Mouse (Mus musculus): ENCODE data around the gene Peg10. TPM values are rescaled to one million over a fixed set of nuclear protein-coding genes. Genes with fewer than 3 reads are reported as not detected.

The Peg10 gene
- polyA plus RNA-seq, 1 experiment from 2014 or later: 7.4 TPM

DNA sequence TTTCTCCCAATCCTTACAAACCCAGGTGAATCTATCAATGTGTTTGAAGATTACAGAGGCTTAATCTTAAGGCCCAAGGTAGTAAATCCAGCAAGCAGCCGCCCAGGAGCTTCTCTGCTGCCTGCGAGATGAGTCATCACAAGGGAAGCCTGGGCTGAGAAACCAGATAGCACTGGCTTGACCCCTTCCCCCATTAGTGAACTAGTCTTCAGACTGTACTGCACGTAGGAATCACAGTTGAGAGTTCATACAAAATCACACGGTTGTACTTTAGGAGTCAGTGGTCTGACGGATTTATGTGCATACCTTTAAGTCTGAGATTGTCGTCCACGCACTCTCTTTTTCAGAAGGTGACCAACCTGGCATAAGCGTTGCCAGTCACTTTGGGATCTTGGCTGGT lies 13.9 kb upstream of the Peg10 start:
- no peaks in the 10 kb centered on the region for H3K27me3 ChIP-seq

DNA sequence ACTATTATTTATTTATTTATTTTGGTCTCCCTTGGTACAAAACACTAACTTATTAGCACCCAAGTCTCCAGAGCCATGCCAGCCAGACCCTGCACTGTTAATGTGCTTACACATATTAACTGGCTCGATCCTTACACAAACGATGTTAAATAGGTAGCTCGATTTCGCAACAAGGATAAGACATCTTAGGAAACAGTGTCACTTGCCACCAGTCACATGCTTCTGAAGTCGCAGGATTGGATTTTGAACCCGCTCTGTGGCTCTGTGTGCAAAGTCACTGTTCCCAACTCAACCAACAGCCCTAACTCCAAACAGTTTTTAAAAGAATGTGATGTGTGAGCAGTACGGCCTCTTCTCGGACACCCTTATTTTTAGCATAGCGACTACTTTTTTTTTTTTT lies 10.7 kb upstream of the Peg10 start:
- Histone ChIP-seq H3K27me3 (no peaks in the 10 kb centered on the region), H3K9me3 (replicated peaks) (no peaks in the 10 kb centered on the region), H3K4me2 (no peak overlapping the region), H3K9ac (no peak overlapping the region), H3K27ac (no peak overlapping the region), H3K36me3 (ENCODE audit: poor library complexity, severe bottlenecking) (no peaks in the 10 kb centered on the region), H3K4me1 (peaks cover 54% of the 10 kb centered on the region), H3K4me3 (no peak overlapping the region)
- WGBS: 81% methylated on average over 9 of the region's 9 CpGs
- no peak for ATAC-seq

More for the DNA sequence above, 13.9 kb upstream of the Peg10 start:
- ATAC-seq: no peak
- Histone ChIP-seq H3K9ac (no peak overlapping the region), H3K9me3 (replicated peaks) (no peaks in the 10 kb centered on the region), H3K27ac (no peak overlapping the region), H3K4me3 (no peak overlapping the region), H3K4me1 (peaks cover 25% of the 10 kb centered on the region), H3K36me3 (ENCODE audit: poor library complexity, severe bottlenecking) (no peaks in the 10 kb centered on the region), H3K4me2 (no peak overlapping the region)
- whole genome bisulfite sequencing: 87% methylated on average over 8 of the region's 8 CpGs

DNA sequence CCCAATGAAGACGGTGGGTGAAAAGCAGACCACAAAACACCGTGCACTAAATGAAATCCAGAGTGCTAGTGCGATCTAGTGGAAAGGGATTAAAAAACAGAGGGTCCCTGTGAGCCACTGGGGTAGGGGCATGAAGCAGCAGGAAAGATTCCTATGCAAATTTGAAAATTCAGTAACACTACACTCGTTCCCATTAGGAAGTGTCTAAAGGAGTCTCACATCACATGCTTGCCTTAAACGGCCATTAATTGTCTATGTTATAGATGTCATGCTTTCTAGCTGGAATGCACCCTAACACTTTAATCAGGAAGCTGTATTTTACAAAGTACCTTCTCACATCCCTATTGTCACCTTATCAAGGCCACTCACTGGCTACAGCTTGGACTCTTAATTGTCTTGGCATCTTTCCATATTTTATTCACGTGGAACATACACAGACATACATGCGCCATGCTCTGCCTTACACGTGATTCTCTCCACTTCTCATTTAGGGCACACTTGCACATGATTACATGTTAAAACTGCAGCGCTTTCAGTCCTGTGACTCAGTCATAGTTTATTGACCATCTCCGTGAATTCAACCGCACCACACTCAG lies 9.0 kb upstream of the Peg10 start:
- peaks cover 69% of the 10 kb centered on the region for H3K4me1 ChIP-seq
- no peak overlapping the region for H3K27ac ChIP-seq
- no peaks in the 10 kb centered on the region for H3K9me3 ChIP-seq (replicated peaks)
- H3K4me3 ChIP-seq: no peak overlapping the region
- H3K4me2 ChIP-seq: peak overlapping the region; percentile 39
- no peaks in the 10 kb centered on the region for H3K36me3 ChIP-seq (ENCODE audit: poor library complexity, severe bottlenecking)
- H3K9ac ChIP-seq: peak overlapping the region; percentile 46; the same call in 1 of the 2 replicates
- H3K27me3 ChIP-seq: no peaks in the 10 kb centered on the region
- ATAC-seq: peak; percentile 50
- 13% methylated on average over 11 of the region's 11 CpGs for WGBS

DNA sequence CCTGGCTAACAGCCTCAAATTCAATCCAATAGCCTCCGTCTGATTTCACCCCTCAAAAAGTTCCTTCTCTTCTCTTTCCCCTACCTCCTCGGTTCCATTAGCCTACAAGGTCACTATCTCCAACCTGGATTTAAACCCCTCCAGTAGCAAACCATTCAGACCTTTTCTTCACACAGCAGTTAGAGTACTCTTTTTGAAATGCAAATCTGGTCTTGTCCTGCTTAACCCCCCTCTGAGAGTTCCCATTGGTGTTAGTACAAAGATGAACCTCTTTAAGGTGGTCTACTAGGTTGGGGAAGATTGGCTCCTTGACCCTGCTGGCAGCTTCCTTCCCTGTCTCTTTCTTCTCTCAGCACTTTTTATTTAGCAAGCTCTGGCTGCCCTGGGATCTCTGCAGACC lies 8.4 kb upstream of the Peg10 start:
- peaks cover 69% of the 10 kb centered on the region for H3K4me1 ChIP-seq

DNA sequence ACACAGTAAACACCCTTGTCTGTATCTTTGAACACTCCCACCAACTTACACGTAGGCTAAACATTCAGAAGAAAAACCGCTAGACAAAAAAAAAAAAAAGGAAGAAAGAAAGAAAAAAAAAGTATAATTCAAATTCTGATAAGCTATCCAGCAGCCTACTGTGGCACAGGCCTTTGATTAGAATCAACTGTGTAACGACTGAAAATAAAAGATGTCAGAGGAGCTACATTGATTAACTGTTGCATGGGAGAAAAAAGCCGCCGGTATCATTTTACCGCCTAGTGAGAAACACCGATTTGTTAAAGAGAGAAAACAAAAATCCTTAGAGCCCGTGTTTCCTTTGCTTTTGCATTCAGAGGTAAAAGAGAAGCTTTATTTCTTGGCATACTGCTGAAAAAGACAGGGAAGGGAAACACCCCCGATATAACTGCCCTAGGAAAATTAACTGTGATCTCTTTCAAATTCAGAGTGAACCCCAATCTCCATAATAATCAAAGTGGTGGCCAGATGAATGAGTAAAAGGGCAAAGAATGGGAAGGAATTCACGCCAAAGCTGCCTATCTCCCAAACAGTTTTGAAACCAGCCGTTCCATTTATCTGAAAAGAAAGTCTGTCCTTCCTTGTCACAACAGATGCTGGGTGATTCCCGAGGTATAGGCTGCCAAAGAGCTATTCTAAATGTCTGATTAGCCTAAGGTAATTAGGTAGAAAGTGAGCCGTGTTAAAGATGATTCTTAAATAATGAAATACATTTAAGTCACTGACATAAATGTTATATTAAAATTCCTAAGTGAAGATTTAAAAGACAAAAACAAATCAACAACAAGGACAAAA lies 7.4 kb upstream of the Peg10 start:
- Histone ChIP-seq H3K4me3 (0 out of 2 replicates have a peak overlapping the region, but pooled peaks have one; percentile 1), H3K36me3 (ENCODE audit: poor library complexity, severe bottlenecking) (no peaks in the 10 kb centered on the region), H3K27me3 (no peaks in the 10 kb centered on the region), H3K4me2 (peak overlapping the region; percentile 43), H3K4me1 (peaks cover 65% of the 10 kb centered on the region), H3K27ac (peak overlapping the region; percentile 6), H3K9me3 (replicated peaks) (no peaks in the 10 kb centered on the region), H3K9ac (no peak overlapping the region)
- peak; percentile 63 for ATAC-seq
- WGBS: 2% methylated on average over 13 of the region's 13 CpGs

More for the DNA sequence above, 8.4 kb upstream of the Peg10 start:
- 0 out of 2 replicates have a peak overlapping the region, but pooled peaks have one; percentile 30 for H3K9ac ChIP-seq
- no peaks in the 10 kb centered on the region for H3K9me3 ChIP-seq (replicated peaks)
- 7% methylated on average over 2 of the region's 2 CpGs for WGBS
- H3K36me3 ChIP-seq (ENCODE audit: poor library complexity, severe bottlenecking): no peaks in the 10 kb centered on the region
- ATAC-seq: no peak
- H3K4me3 ChIP-seq: no peak overlapping the region
- H3K27me3 ChIP-seq: no peaks in the 10 kb centered on the region
- peak overlapping the region; percentile 44; the same call in 1 of the 2 replicates for H3K27ac ChIP-seq
- peak overlapping the region; percentile 39 for H3K4me2 ChIP-seq

DNA sequence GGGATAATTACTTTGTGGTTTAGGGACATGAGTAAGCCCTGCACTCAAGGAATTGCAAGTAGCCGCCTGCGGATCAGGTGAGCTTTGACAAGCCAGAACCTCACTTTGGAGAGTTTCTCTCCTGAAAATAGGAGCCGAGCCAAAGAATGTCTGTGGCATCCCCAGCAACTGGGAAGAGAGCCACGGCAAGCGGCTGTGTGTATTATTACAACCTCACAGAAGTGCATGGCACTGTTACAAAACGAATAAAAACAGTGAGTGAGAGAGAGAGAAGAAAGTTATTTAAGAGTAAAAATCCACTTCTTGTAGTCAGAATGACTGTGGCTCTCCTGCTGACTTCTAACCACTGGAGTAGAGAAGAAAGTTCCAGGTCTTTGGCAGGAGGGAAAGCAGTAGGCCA lies 6.6 kb upstream of the Peg10 start:
- no peak overlapping the region for H3K9ac ChIP-seq
- no peak overlapping the region for H3K4me3 ChIP-seq
- ATAC-seq: peak; percentile 51
- peak overlapping the region; percentile 59 for H3K27ac ChIP-seq
- H3K36me3 ChIP-seq (ENCODE audit: poor library complexity, severe bottlenecking): no peaks in the 10 kb centered on the region
- WGBS: 7% methylated on average over 6 of the region's 6 CpGs
- no peaks in the 10 kb centered on the region for H3K27me3 ChIP-seq
- H3K4me1 ChIP-seq: peaks cover 61% of the 10 kb centered on the region
- no peaks in the 10 kb centered on the region for H3K9me3 ChIP-seq (replicated peaks)
- peak overlapping the region; percentile 22; the same call in 1 of the 2 replicates for H3K4me2 ChIP-seq

DNA sequence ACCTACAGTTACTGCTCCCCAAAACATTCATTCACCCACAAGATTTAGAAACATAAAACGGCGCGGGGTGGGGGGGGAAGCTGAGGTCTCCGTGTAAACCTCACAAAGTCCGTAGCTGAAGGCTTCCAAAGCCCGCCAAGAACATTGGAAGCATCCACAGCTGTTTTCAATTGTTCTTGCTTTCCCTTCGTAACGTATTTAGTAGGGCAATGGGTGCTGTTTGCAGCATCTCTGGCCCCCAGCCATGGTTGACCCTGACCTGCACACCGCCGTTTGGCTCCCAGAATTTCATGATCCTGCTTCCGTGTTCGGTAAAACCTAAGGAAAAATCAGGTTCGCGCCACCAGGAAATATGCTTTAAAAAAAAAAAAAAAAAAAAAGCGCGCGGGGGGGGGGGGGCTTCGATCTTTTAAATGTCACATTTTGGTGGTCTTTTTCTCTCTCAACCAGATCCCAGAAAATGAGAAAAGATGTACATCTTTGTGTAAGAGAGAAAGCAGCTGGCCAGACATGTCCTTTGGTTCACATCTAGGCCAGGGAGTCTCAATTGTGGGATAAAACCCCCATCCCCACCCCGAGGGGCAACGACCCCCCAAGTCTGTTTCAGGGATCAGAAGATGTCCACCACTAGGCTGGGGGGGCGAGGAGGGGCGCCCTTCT lies 940 bp upstream of the Peg10 start:
- peak overlapping the region; percentile 80 for H3K9ac ChIP-seq
- peaks cover 17% of the 10 kb centered on the region for H3K4me1 ChIP-seq
- no peaks in the 10 kb centered on the region for H3K36me3 ChIP-seq (ENCODE audit: poor library complexity, severe bottlenecking)
- peaks cover 20% of the 10 kb centered on the region for H3K9me3 ChIP-seq (replicated peaks)
- H3K27me3 ChIP-seq: no peaks in the 10 kb centered on the region
- peak overlapping the region; percentile 66 for H3K4me2 ChIP-seq
- peak overlapping the region; percentile 48 for H3K4me3 ChIP-seq
- WGBS: 49% methylated on average over 22 of the region's 22 CpGs
- ATAC-seq: no peak
- H3K27ac ChIP-seq: peak overlapping the region; percentile 80

DNA sequence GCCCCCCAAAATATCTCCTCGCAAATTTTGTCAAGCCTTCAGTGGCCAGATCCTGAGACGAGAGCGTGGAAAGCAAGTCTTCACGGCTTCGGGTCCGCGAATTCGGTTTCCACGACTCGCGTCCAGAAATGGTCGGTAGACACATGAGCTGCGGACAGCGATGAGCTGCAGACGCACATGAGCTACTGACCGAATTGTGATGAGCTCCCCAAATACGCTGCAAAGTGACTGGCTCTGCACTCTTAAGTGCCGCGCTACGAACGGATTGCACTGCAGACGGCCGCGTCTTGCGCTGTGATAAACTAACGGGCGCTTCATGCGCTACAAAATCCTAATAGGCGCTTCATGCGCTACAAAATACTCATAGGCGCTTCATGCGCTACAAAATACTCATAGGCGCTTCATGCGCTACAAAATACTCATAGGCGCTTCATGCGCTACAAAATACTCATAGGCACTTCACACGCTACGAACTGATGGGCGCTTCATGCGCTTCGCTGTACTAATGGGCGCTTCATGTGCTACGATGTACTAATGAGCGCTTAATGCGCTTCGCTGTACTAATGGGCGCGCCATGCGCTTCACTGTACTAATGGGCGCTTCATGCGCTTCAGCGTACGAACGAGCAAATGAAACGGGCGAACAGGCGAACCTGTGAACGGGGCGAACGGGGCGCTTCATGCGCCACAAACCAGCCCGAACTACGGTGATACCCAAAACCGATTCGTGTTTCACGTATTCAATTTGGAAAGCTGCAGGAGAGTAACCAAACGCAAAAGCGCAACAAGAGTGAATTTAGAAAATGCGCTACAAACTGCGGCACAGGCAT lies 785 bp downstream of the Peg10 start:
- H3K36me3 ChIP-seq (ENCODE audit: poor library complexity, severe bottlenecking): no peaks in the 10 kb centered on the region
- H3K9ac ChIP-seq: peak overlapping the region; percentile 52
- H3K27me3 ChIP-seq: no peaks in the 10 kb centered on the region
- H3K4me2 ChIP-seq: peak overlapping the region; percentile 66
- ATAC-seq: peak; percentile 58
- H3K27ac ChIP-seq: peak overlapping the region; percentile 37
- WGBS: 50% methylated on average over 71 of the region's 71 CpGs
- H3K9me3 ChIP-seq (replicated peaks): peaks cover 20% of the 10 kb centered on the region
- peaks cover under 1% of the 10 kb centered on the region; the same call in 1 of the 2 replicates for H3K4me1 ChIP-seq
- H3K4me3 ChIP-seq: peak overlapping the region; percentile 48

DNA sequence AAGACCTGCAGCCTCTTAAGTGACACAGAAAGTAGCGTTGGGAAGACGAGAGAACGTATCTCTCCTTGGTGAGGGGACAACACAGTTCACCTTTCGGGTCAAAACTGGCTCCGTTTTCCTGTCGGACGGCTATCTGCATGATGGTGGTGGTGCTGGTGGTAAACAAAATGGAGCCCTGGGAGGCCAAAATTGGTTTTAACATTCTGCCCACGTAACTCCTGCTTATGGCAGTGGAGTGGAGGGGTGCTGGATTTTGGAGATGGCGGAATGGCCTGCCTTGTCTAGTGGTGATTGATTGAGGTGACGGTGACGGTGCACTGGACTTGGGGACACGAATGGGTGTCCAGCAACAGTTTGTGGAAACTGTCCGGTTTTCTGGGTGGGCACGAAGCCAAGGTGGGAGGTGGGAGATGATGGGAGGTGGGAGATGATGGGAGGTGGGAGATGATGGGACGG lies 1.4 kb downstream of the Peg10 start:
- Histone ChIP-seq H3K27ac (peak overlapping the region; percentile 37), H3K9me3 (replicated peaks) (peaks cover 20% of the 10 kb centered on the region), H3K4me2 (peak overlapping the region; percentile 66), H3K4me1 (no peaks in the 10 kb centered on the region), H3K36me3 (ENCODE audit: poor library complexity, severe bottlenecking) (no peaks in the 10 kb centered on the region), H3K27me3 (no peaks in the 10 kb centered on the region), H3K4me3 (peak overlapping the region; percentile 48), H3K9ac (no peak overlapping the region; the same call in 1 of the 2 replicates)
- peak; percentile 17 for ATAC-seq
- WGBS: 47% methylated on average over 15 of the region's 15 CpGs

DNA sequence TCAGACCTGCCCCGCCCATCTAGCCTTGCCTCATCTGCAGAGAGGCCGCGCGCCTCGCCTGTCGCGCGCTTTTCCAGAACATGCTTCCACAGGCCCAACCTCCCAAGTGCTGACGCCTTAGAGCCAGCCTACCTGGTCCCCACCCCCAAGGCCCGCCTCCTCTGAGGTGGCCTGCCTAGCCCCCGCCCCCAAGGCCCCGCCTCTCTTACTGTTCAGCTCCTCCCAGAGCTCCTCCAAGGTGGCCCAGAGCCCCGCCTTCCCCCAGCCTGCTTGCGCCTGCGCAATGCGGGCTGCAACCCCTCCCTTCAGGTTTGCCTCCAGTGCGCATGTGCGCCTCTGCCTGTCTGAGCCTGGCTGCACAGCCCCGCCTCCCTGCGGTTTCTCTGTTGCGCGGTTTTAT lies 2.0 kb downstream of the Peg10 start:
- no peak overlapping the region for H3K9ac ChIP-seq
- peak overlapping the region; percentile 66 for H3K4me2 ChIP-seq
- peak; percentile 92 for ATAC-seq
- H3K4me1 ChIP-seq: no peaks in the 10 kb centered on the region
- peaks cover 20% of the 10 kb centered on the region for H3K9me3 ChIP-seq (replicated peaks)
- 0 out of 2 replicates have a peak, but pooled peaks cover 2% of the 10 kb centered on the region for H3K36me3 ChIP-seq (ENCODE audit: poor library complexity, severe bottlenecking)
- H3K4me3 ChIP-seq: peak overlapping the region; percentile 48
- H3K27ac ChIP-seq: no peak overlapping the region
- H3K27me3 ChIP-seq: no peaks in the 10 kb centered on the region
- 46% methylated on average over 22 of the region's 22 CpGs for WGBS

DNA sequence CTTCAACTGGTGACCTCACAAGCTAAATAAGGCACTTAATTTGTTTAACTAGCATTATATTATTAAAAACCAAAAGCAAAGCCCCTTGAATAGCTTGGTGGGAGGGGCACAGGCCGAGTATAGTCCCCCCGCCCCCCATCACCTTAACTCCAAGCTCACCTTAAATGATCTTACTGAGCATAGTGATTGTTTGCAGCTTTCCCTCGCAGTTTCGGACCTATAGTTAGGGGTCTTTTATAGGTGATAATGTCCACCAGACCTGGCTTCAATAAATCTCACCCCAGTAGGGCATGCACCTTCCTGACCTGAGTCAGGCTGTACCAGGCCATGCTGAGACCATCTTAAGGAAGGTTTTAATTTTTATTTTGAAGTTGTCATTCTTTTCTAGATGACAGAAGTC lies 4.2 kb downstream of the Peg10 start:
- Histone ChIP-seq H3K4me3 (no peak overlapping the region), H3K27ac (no peak overlapping the region), H3K4me2 (no peak overlapping the region), H3K27me3 (no peaks in the 10 kb centered on the region), H3K36me3 (ENCODE audit: poor library complexity, severe bottlenecking) (peaks cover 24% of the 10 kb centered on the region), H3K9ac (no peak overlapping the region), H3K4me1 (no peaks in the 10 kb centered on the region), H3K9me3 (replicated peaks) (peaks cover 38% of the 10 kb centered on the region)
- ATAC-seq: no peak
- WGBS: 80% methylated on average over 4 of the region's 4 CpGs
